8 mouse cellular contexts compared by ENCODE assay signal in the genomic region with DNA sequence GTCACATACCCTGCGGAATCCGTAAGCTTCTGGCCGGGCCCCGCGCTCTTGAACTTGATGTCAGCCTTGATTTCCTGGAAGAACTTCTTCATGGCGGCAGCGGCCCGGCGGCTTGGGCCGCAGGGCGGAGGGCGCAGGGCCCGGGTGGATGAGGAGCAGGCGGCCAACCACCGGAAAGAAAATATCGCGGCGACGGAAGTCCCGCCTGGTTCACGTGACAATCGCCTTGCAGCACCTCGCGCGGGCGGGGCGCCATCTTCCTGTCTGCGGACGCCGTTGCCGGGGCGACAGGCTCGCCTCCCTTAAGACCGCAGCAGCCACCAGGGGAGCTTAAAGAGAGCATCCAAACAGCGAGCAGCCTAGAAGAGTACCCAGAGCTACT. TPM values are rescaled to one million over a fixed set of nuclear protein-coding genes. Genes with fewer than 3 reads are reported as not detected.
DNase-seq lines count a peak whose midpoint lies in the region; ATAC-seq and TF ChIP-seq lines count a peak whose summit lies in the region.

A gene (minus strand): TSS at position 202 of the 382 bp plus-strand sequence.

- peak within 1 kb of the TSS; percentile 51 for H3ac ChIP-seq in C2C12 (ENCODE audit: control insufficient read depth, insufficient read length, low read depth)

- H3K4me2 ChIP-seq in heart, embryonic 12.5 days = peak within 1 kb of the TSS; percentile 78
- H3K4me2 ChIP-seq in kidney, postnatal 0 days (ENCODE audit: low read length) = peak within 1 kb of the TSS; percentile 58
- H3K4me2 ChIP-seq in liver, embryonic 11.5 days = peak within 1 kb of the TSS; percentile 86
- H3K4me2 ChIP-seq in stomach, embryonic 14.5 days (replicated peaks; ENCODE audit: low read depth, low read length) = peak within 1 kb of the TSS; percentile 62

- WGBS in heart, embryonic 12.5 days = under 1% methylated on average over 35 of the region's 35 CpGs
- under 1% methylated on average over 35 of the region's 35 CpGs for WGBS in kidney, postnatal 0 days
- under 1% methylated on average over 34 of the region's 35 CpGs for whole genome bisulfite sequencing in liver, embryonic 11.5 days
- under 1% methylated on average over 35 of the region's 35 CpGs for WGBS in stomach, embryonic 14.5 days

- peak within 1 kb of the TSS; percentile 78 for H3K9ac ChIP-seq in heart, embryonic 12.5 days
- H3K9ac ChIP-seq in kidney, postnatal 0 days (ENCODE audit: low read depth, low read length) = peak within 1 kb of the TSS; percentile 74
- H3K9ac ChIP-seq in liver, embryonic 11.5 days (ENCODE audit: low read depth, low read length) = peak within 1 kb of the TSS; percentile 87
- peak within 1 kb of the TSS; percentile 57; the same call in 1 of the 2 replicates for H3K9ac ChIP-seq in stomach, embryonic 14.5 days (replicated peaks; ENCODE audit: low read depth, low read length)

- no peaks in the 10 kb centered on the region for H3K79me3 ChIP-seq in C2C12 (ENCODE audit: low read depth)

- no peaks in the 10 kb centered on the region for H3K27me3 ChIP-seq in C2C12 (ENCODE audit: control insufficient read depth, insufficient read depth, insufficient read length)
- H3K27me3 ChIP-seq in erythroblast, embryonic 14.5 days (ENCODE audit: control insufficient read depth) = no peaks in the 10 kb centered on the region
- H3K27me3 ChIP-seq in heart, embryonic 12.5 days (replicated peaks) = no peaks in the 10 kb centered on the region
- H3K27me3 ChIP-seq in kidney, postnatal 0 days (ENCODE audit: insufficient read depth, low read length) = no peaks in the 10 kb centered on the region
- H3K27me3 ChIP-seq in liver, embryonic 11.5 days (replicated peaks; ENCODE audit: control insufficient read depth, insufficient read depth, low read length) = no peaks in the 10 kb centered on the region
- no peaks in the 10 kb centered on the region for H3K27me3 ChIP-seq in stomach, embryonic 14.5 days (ENCODE audit: control insufficient read depth, insufficient read depth, low read length)

- peaks cover 45% of the 10 kb centered on the region for H3K4me1 ChIP-seq in erythroblast, embryonic 14.5 days (ENCODE audit: control insufficient read depth)
- H3K4me1 ChIP-seq in heart, embryonic 12.5 days (replicated peaks) = peaks cover 17% of the 10 kb centered on the region
- peaks cover 4% of the 10 kb centered on the region; the same call in 1 of the 2 replicates for H3K4me1 ChIP-seq in kidney, postnatal 0 days (replicated peaks; ENCODE audit: insufficient read depth, low read length)
- H3K4me1 ChIP-seq in liver, embryonic 11.5 days (replicated peaks; ENCODE audit: control insufficient read depth, insufficient read depth, low read length) = peaks cover 15% of the 10 kb centered on the region
- H3K4me1 ChIP-seq in stomach, embryonic 14.5 days (ENCODE audit: control insufficient read depth, insufficient read depth, low read length) = peaks cover 9% of the 10 kb centered on the region

- DNase-seq in brain, embryonic 14.5 days (ENCODE audit: low read depth) = peak; percentile 99
- DNase-seq in kidney, postnatal 0 days (ENCODE audit: low spot score) = peak; percentile 99
- DNase-seq in liver, embryonic 11.5 days (ENCODE audit: low spot score) = peak; percentile 93
- peak; percentile 97 for DNase-seq in naive thymus-derived CD4-positive, alpha-beta T cell, adult 2 months (ENCODE audit: low read depth)

- TF ChIP-seq POLR2A in brain, embryonic 14.5 days (IDR thresholded peaks at IDR 0.05; ENCODE audit: borderline replicate concordance, extremely low read depth, insufficient read depth, insufficient read length, poor library complexity, severe bottlenecking) = peak; percentile 51; the same call in 1 of the 2 replicates

- TF ChIP-seq CTCF in C2C12 (IDR thresholded peaks at IDR 0.05; ENCODE audit: control insufficient read depth, insufficient read depth, insufficient read length) = no peak
- TF ChIP-seq CTCF in brain, embryonic 14.5 days (IDR thresholded peaks at IDR 0.05; ENCODE audit: borderline replicate concordance, extremely low read depth, insufficient read depth, insufficient read length) = peak; percentile 41; the same call in 1 of the 2 replicates
- TF ChIP-seq CTCF in kidney, postnatal 0 days (IDR thresholded peaks at IDR 0.05; ENCODE audit: low read depth) = peak; percentile 59

- H3K36me3 ChIP-seq in C2C12 (ENCODE audit: control insufficient read depth, insufficient read depth) = peaks cover under 1% of the 10 kb centered on the region
- peaks cover 30% of the 10 kb centered on the region for H3K36me3 ChIP-seq in erythroblast, embryonic 14.5 days (ENCODE audit: control insufficient read depth)
- H3K36me3 ChIP-seq in heart, embryonic 12.5 days = peaks cover 31% of the 10 kb centered on the region
- H3K36me3 ChIP-seq in kidney, postnatal 0 days (ENCODE audit: insufficient read depth, low read length) = peaks cover 24% of the 10 kb centered on the region
- peaks cover 21% of the 10 kb centered on the region for H3K36me3 ChIP-seq in liver, embryonic 11.5 days (ENCODE audit: control insufficient read depth, insufficient read depth, low read length)
- peaks cover 24% of the 10 kb centered on the region for H3K36me3 ChIP-seq in stomach, embryonic 14.5 days (ENCODE audit: control insufficient read depth, insufficient read depth, low read length)

- peak within 1 kb of the TSS; percentile 79 for H3K4me3 ChIP-seq in C2C12 (ENCODE audit: insufficient read depth, poor library complexity, severe bottlenecking)
- H3K4me3 ChIP-seq in erythroblast, embryonic 14.5 days (replicated peaks) = peak within 1 kb of the TSS; percentile 80
- peak within 1 kb of the TSS; percentile 77 for H3K4me3 ChIP-seq in heart, embryonic 12.5 days
- H3K4me3 ChIP-seq in kidney, postnatal 0 days (replicated peaks; ENCODE audit: low read depth, low read length) = peak within 1 kb of the TSS; percentile 57
- peak within 1 kb of the TSS; percentile 82 for H3K4me3 ChIP-seq in liver, embryonic 11.5 days (ENCODE audit: low read depth, low read length)
- H3K4me3 ChIP-seq in stomach, embryonic 14.5 days (ENCODE audit: low read depth, low read length) = peak within 1 kb of the TSS; percentile 76

- peak; percentile 53 for ATAC-seq in heart, embryonic 12.5 days (ENCODE audit: insufficient number of reproducible peaks, low FRiP score)
- peak; percentile 57 for ATAC-seq in kidney, postnatal 0 days (replicated peaks; ENCODE audit: low FRiP score, low read depth)
- ATAC-seq in liver, embryonic 11.5 days (replicated peaks; ENCODE audit: low FRiP score) = peak; percentile 53
- peak; percentile 19; the same call in 1 of the 2 replicates for ATAC-seq in stomach, embryonic 14.5 days (ENCODE audit: insufficient number of reproducible peaks, insufficient read depth, low FRiP score, low read depth)

- H3K27ac ChIP-seq in heart, embryonic 12.5 days (ENCODE audit: poor library complexity, severe bottlenecking) = peak within 1 kb of the TSS; percentile 96
- H3K27ac ChIP-seq in kidney, postnatal 0 days = peak within 1 kb of the TSS; percentile 97
- peak within 1 kb of the TSS; percentile 99 for H3K27ac ChIP-seq in liver, embryonic 11.5 days (ENCODE audit: low read depth, low read length)
- peak within 1 kb of the TSS; percentile 98 for H3K27ac ChIP-seq in stomach, embryonic 14.5 days (ENCODE audit: low read length)

- no peaks in the 10 kb centered on the region for H3K9me3 ChIP-seq in erythroblast, embryonic 14.5 days (ENCODE audit: control insufficient read depth, low read length)
- no peaks in the 10 kb centered on the region for H3K9me3 ChIP-seq in heart, embryonic 12.5 days (replicated peaks)
- no peaks in the 10 kb centered on the region for H3K9me3 ChIP-seq in kidney, postnatal 0 days (replicated peaks; ENCODE audit: low read length)
- H3K9me3 ChIP-seq in liver, embryonic 11.5 days (ENCODE audit: control insufficient read depth, low read length) = no peaks in the 10 kb centered on the region
- H3K9me3 ChIP-seq in stomach, embryonic 14.5 days (ENCODE audit: control insufficient read depth, low read depth, low read length) = no peaks in the 10 kb centered on the region

- H3K79me2 ChIP-seq in C2C12 (ENCODE audit: control insufficient read depth, insufficient read depth) = peaks cover 8% of the 10 kb centered on the region

TF ChIP-seq in C2C12, 6 proteins besides CTCF, POLR2A, EP300 and RAD21:
- peak; percentile 82 for TF ChIP-seq MAX (IDR thresholded peaks at IDR 0.05)
- TF ChIP-seq FOSL1 (IDR thresholded peaks at IDR 0.05; ENCODE audit: insufficient read depth, low read length, poor library complexity, severe bottlenecking) = no peak
- TF ChIP-seq USF1 (IDR thresholded peaks at IDR 0.05; ENCODE audit: low read depth) = peak; percentile 86

RNA-seq across cellular contexts. Expression of the gene that starts here (rescaled TPM):
- polyA plus RNA-seq in C2C12 (2012; fragmentation: generic; extraction: Trizol) = 40.4 TPM
- polyA plus RNA-seq in brain, embryonic 14.5 days (2012; rRNA removed) = 110 and 135 TPM in 2 replicates
- 3.4 and 4.0 TPM in 2 replicates for polyA plus RNA-seq in erythroblast, embryonic 14.5 days (2012)
- polyA plus RNA-seq in heart, embryonic 12.5 days (2016; fragmentation: Nextera tagmentation; extraction: Ambion mirVana) = 35.5 and 39.8 TPM in 2 replicates
- 54.4 and 56.0 TPM in 2 replicates for polyA plus RNA-seq in kidney, postnatal 0 days (2015; fragmentation: Nextera tagmentation; extraction: Ambion mirVana)
- 23.1 and 25.7 TPM in 2 replicates for polyA plus RNA-seq in liver, embryonic 11.5 days (2014; fragmentation: Nextera tagmentation; extraction: Ambion mirVana)
- polyA plus RNA-seq in stomach, embryonic 14.5 days (2014; fragmentation: Nextera tagmentation; extraction: Ambion mirVana) = 41.5 and 41.9 TPM in 2 replicates

Comparison
In these comparisons a context has a peak if more than half of its experiments do, and no peak if none do; other contexts are left out.
1. Peak in every context shown above with its lines: DNase-seq, ATAC-seq, H3K4me3 ChIP-seq and H3K27ac ChIP-seq.